Mouse (Mus musculus) lung, postnatal 25 days (tissue): ENCODE results near the gene Phgdh.

ENCODE experiments used
- DNase-seq: peaks from one replicate; pipeline ENCODE4 v3.0.0; 2022; ENCODE audit warnings: low spot score

The Phgdh gene

DNA sequence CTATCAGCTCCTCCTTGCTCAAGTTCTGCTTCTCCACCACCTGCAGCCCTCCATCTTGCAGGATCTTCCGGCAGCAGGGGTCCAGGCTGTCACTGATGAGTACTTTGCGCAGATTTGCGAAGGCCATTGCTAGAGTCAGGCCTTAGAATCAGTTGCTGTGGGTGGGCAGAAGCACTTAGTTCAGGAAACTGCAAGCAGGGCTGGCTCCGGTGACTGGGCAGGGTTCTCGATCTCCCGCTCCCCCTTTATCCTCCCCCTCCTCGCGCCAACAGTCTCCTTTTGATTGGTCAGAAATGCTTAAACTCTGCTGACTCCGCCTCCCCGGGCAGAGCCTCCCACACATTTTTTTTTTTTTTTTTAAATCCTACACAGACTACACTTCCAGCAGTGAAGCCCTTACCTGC lies at the start of gene Phgdh:
Phgdh (minus strand) TSS at position 285 of the 404 bp plus-strand sequence.
- DNase-seq = peak; percentile 72

- DNase-seq = no peak
These were observed 49.5 kb upstream of the Phgdh start for GRCm38 (mm10) chr3:98389305-98389704.

GRCm38 (mm10) chr3:98387756-98388155 lies 48.0 kb upstream of the Phgdh start:
- no peak for DNase-seq

DNA sequence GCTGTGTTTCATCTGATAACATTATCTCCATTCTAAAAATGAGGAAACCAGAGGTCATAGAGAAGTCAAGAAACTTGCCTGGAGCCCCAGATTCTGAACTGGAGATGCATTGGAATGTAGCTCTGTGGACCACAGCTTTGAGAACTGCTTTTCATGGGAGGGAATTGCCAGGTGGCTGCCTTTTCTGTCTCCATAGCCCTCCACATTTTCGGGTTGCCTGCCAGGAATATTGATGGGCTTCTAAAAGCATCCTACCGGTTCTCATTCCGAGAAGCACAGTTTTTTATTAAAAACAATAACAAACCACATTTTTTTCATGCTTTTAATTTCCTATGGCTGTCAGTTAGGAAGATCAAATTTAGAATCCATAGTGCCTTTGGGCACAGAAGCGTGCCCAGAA lies 47.3 kb upstream of the Phgdh start:
- no peak for DNase-seq

DNA sequence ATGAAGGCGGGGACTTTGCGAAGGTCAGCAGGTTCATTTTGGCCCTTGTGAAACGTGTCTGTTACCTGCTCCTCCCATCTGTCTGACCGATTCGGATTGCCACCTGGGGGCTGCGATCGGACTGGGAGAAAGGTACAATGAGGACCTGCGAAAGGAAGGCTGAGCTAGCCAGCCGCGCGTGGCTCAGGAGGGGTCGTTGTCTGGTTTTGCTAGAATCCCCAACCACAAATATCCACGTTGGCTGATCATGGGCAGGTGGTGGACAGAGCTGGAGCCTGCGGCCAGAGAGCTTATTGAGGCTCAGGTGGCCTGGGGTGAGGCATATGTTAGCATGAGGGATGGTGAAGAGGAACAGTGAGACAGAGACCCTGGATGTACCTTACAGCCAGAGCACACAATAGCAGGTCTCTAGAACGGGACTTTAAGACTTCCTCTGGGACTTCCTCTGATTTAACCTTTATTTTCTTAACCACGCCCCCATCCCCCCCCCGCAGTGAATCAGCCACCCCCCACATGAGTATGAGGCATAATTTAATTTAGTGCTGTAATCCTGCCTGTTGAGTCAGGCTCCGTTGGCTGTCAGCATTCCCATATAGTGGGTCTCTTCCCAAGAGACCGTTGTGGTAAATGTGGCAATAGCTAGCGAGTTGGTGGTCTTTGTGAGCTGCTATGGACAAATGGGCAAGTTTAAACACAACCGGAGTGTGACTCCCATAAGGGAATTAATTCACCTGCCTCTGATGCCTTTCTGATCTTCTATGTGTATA lies 43.4 kb upstream of the Phgdh start:
- DNase-seq = no peak

- DNase-seq = peak; percentile 83
These were observed 42.6 kb upstream of the Phgdh start, which contains the start of gene Zfp697 for GRCm38 (mm10) chr3:98382246-98382939. Gene Zfp697, plus strand, starts transcription at chr3:98382461.

DNA sequence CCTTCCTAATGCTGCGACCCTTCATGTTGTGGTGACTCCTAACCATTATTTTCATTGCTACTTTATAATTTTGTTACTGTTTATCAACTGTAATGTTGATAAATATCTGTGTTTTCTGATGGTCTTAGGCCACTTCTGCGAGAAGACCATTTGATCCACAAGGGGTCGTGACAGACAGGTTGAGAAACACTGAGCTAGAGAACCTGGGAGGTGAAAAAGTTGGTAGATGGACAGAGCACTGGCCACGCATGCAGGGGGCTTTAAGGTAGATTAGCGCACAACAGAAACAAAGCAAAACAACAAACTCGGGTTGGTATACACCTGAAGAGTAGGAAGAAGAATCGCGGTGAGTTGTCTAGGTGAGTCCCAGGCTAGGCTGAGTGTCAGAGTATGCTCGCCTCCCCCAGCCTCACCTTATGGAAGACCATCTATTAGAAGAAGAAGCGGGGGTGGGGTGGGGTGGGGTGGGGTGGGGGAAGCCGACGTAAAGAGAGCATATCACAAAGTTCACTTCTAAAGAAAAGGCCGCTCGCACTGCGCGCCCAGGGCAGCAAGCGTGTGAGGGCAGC lies 42.0 kb upstream of the Phgdh start:
- DNase-seq = no peak

- DNase-seq = no peak
These were observed 39.4 kb upstream of the Phgdh start for GRCm38 (mm10) chr3:98379236-98379635.

GRCm38 (mm10) chr3:98378267-98378666 lies 38.5 kb upstream of the Phgdh start:
- no peak for DNase-seq

- DNase-seq = no peak
These were observed 35.2 kb upstream of the Phgdh start for GRCm38 (mm10) chr3:98374980-98375379.

DNA sequence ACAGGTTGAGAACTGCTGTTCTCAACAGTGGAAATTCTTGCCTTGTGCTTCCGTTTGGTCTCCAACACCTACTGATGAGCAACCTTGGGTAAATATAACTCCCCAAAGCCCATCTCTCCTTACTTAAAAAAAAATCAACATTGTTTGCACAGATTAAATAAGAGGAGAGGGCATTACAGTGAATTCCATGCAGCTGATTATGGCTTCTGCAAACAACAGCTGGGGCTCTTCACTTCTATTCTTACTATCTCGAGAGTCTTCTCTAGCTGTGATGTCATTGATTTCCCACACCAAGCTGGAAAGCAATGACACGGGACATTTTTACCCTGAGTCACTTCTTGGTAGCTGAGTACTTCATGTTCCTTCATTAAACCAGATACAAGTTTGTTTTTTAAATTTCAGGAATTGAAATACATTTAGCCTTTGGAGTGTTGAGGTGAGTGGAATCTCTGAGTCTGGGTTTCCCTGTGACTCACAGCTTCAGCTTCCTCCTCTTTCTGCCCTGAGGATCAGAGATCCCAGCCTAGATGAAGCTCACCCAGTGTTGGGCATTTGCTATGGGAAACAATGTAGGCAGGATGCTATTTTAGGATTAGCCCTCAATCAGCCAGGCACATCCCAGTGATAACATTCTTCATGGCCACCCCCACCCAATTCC lies 34.4 kb upstream of the Phgdh start:
- DNase-seq = peak; percentile 74

GRCm38 (mm10) chr3:98368776-98369175 lies 29.0 kb upstream of the Phgdh start:
- no peak for DNase-seq

DNA sequence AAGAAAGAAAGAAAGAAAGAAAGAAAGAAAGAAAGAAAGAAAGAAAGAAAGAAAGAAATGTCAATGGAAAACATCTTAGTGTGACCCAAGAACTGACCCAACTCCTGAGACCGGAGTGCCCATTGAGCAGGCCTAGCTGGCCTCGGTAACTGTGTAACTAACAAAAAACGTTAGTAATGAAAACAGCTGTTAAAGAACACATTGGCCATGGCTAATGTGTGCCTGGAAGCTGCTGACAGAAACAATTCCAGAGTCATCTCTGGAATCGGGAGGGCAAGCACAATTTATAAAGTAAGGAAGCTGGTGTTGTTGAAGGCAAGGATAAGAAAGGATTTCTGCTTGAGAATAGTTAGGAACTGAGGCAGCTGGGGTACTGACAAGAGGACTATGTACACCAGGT lies 28.5 kb upstream of the Phgdh start:
- DNase-seq = no peak

GRCm38 (mm10) chr3:98366823-98367222 lies 27.0 kb upstream of the Phgdh start:
- no peak for DNase-seq

GRCm38 (mm10) chr3:98366086-98366485 lies 26.3 kb upstream of the Phgdh start:
- no peak for DNase-seq

DNA sequence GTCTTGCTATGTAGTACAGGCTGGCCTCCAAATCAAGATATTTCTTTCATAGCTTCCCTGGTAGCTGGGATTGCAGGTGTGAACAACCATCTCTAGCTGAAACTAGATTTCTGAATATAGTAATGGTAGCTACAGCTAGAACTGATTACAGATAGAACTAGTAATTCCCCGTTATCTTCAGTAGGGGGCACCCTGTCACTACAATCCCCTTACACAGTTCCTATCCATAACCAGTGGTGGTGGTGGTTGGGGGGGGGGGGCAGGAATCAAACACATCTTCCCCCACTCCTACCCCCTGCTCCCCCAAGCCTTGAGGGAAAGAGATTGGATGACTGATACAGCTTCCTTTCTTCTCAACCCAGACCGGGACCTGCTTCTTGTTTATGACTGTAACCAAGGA lies 23.0 kb upstream of the Phgdh start:
- peak; percentile 70 for DNase-seq

DNA sequence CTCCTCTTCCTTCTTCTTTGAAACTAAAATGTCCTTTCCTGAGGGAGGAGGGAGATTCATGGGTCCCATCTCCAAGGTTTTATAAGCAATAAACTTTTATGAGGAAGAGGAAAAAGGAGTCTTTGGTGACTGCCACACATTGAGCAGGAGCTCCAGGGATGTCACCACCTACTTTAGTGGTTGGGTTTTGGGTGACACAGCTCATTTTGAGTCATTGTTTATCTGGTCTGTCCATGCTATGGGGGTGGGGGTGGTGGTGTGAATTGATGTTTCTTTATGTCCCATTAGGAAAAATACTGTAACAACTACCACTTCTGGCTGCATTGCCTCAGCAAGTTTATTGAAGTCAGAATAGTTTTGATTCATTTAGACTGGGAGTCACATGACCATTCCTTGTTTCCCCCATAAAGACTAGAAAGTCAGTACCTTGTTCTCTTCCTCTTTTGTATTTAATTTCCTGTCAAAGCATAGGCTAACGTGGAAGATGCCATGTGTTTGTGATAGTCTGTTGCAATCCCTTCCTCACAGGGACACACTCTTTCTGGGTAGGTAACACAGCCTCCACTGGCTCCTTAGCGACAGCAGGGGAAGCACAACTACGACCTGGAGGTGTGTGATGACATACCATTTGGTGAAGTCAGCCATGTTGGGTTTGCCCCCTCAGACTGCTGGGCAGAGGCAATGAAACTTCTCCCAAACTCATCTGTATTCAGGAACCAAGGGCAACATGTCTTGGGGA lies 17.0 kb upstream of the Phgdh start:
- no peak for DNase-seq

DNA sequence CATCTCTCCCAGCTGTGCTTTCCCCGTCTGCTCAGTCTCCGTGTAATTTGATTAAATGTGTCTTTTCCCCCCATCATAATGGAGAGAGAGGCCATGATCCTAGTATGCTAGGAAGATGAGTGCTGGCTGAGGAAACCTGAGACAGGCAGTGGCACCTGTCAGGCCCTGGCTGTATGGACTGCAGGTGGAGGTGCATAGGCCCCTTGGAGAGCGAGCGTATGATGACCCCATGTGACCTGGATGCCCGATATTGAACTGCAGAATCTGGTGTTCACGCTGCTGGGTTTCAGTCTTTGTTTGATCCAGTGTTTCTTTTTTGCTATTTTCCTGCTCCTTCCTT lies 16.2 kb upstream of the Phgdh start:
- no peak for DNase-seq

DNA sequence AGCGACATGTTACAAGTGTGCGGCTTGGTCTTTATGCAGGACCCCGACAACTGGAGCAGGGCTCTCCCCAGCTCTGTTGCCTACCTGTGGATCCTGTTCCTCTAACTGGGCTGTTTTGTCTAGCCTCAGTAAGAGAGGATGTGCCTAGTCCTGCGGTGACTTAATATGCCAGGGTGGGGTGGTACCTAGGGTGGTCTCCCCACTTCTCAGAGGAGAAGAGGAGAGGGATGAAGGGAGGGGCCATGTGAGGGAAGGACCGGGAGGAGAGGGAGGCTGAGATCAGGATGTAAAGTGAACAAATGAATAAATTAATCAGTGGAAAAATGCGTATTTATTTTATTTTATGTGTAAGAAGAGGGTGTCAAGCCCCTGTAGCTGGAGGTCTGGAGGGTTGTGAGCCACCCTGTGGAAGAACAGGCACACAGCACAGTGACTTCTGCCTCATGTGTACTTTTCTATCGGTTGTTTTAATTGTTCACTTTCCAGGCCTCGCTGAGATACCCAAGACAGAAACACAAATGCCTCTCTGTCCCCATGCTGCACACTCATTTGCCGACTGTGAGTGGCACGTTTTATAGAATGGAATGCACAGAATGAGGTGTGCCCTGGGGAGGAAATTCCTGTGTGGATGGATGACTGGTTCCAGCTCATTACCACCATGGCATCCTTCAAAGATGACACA lies 15.7 kb upstream of the Phgdh start:
- no peak for DNase-seq

DNA sequence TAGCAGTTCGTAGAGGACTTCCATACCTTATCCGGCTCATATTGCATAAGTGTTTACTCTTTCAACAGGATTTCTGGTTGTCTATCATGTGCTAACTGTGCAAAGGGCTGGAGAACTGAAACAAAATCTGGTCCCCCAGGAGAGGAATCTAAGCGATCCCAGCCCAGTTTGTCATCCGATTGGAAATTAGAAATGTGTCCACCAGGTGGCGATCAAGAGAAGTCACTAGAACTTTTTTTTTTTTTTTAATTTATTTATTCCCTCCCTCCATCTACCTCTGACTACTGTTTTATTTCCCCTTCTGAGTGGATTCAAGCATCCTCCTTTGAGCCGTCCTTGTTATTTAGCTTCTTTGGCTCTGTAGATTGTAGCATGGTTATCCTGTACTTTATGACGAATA lies 14.1 kb upstream of the Phgdh start:
- peak; percentile 66 for DNase-seq

GRCm38 (mm10) chr3:98348705-98349104 lies 8.9 kb upstream of the Phgdh start:
- no peak for DNase-seq

DNA sequence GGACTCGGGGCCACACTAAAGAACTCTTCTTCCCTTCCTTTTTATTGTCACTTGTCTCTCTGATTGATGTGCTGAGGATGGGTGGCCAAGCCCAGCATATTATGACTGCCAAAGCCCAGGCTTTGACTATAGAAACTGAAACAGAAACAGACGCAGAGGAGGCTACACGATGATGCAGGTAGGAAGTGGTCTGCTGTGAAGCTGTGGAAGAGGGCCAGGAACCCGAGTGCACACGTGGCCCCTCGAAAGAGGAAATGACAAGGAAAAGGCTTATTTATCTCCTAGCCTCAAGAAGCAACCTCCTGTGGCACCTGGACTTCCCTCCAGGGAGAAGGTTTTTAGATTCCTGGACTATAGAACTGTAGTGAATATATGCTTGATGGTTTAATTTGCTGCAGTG lies 8.3 kb upstream of the Phgdh start:
- DNase-seq = no peak
